8 mouse cellular contexts compared by ENCODE assay signal in genomic region chr6:48048426-48049272, GRCm38 (mm10). TPM values are rescaled to one million over a fixed set of nuclear protein-coding genes. Genes with fewer than 3 reads are reported as not detected.
DNase-seq lines count a peak whose midpoint lies in the region; ATAC-seq and TF ChIP-seq lines count a peak whose summit lies in the region.

Zfp777 (minus strand) TSS chr6:48048911.

- no peaks in the 10 kb centered on the region for H3K27me3 ChIP-seq in forebrain, embryonic 15.5 days
- no peaks in the 10 kb centered on the region for H3K27me3 ChIP-seq in lung, embryonic 15.5 days

- intact Hi-C loops in heart, postnatal 25 days (cut with DNase I), result loop anchor here (2.0 to 5.0 kb wide), 2 partner anchors 36 to 211 kb away; partner anchors contain the start of gene Zfp398

- H3K4me1 ChIP-seq in ES-E14 (ENCODE audit: control insufficient read depth in 2 of 2, insufficient read depth in 2 of 2, low read length in 2 of 2, poor library complexity in 1 of 2), result peaks cover 2 to 3% of the 10 kb centered on the region in 2 experiments; a peak in 2 of 4 replicates
- peaks cover 23% of the 10 kb centered on the region for H3K4me1 ChIP-seq in forebrain, embryonic 15.5 days
- H3K4me1 ChIP-seq in lung, embryonic 15.5 days, result 0 out of 2 replicates have a peak, but pooled peaks cover 16% of the 10 kb centered on the region

- H3K27ac ChIP-seq in ES-E14 (ENCODE audit: insufficient read depth, low read depth, low read length, poor library complexity, severe bottlenecking), result peak within 1 kb of the TSS; percentile 67
- peak within 1 kb of the TSS; percentile 96 for H3K27ac ChIP-seq in forebrain, embryonic 15.5 days (replicated peaks)
- H3K27ac ChIP-seq in layer of hippocampus, adult 2 months, result peak within 1 kb of the TSS; percentile 81
- H3K27ac ChIP-seq in lung, embryonic 15.5 days, result peak within 1 kb of the TSS; percentile 94

- peak within 1 kb of the TSS; percentile 70 to 98 for H3K4me3 ChIP-seq in ES-E14 (ENCODE audit: insufficient read depth in 1 of 2, low read depth in 1 of 2, low read length in 2 of 2, poor library complexity in 1 of 2, severe bottlenecking in 1 of 2)
- H3K4me3 ChIP-seq in forebrain, embryonic 15.5 days, result peak within 1 kb of the TSS; percentile 90
- H3K4me3 ChIP-seq in layer of hippocampus, adult 2 months, result peak within 1 kb of the TSS; percentile 72
- H3K4me3 ChIP-seq in lung, embryonic 15.5 days, result peak within 1 kb of the TSS; percentile 89

- peak within 1 kb of the TSS; percentile 52 for H3K4me2 ChIP-seq in forebrain, embryonic 15.5 days (replicated peaks)
- peak within 1 kb of the TSS; percentile 93 for H3K4me2 ChIP-seq in lung, embryonic 15.5 days

- in situ Hi-C loops in ES-E14 (cut with MboI; ENCODE audit: low sequenced_read_pairs in 2 of 2, unreplicated experiment in 2 of 2), result no loop called here

- no peaks in the 10 kb centered on the region for H3K9me3 ChIP-seq in ES-E14 (ENCODE audit: control insufficient read depth, insufficient read depth, low read depth, low read length)
- no peaks in the 10 kb centered on the region for H3K9me3 ChIP-seq in forebrain, embryonic 15.5 days
- H3K9me3 ChIP-seq in lung, embryonic 15.5 days, result no peaks in the 10 kb centered on the region

- H3K9ac ChIP-seq in ES-E14 (ENCODE audit: insufficient read depth, low read depth, low read length, poor library complexity, severe bottlenecking), result peak within 1 kb of the TSS; percentile 89
- H3K9ac ChIP-seq in forebrain, embryonic 15.5 days (replicated peaks), result peak within 1 kb of the TSS; percentile 86
- H3K9ac ChIP-seq in lung, embryonic 15.5 days, result peak within 1 kb of the TSS; percentile 81

- peak; percentile 48 for DNase-seq in ES-E14 (ENCODE audit: low read depth, low spot score)
- DNase-seq in cerebellum, adult 11-12 months, result peak; percentile 85
- DNase-seq in heart, postnatal 25 days (ENCODE audit: low spot score), result peak; percentile 72
- DNase-seq in layer of hippocampus, adult 2 months (ENCODE audit: low spot score in 2 of 2), result peak; percentile 78 to 81
- DNase-seq in ovary, adult 18-20 months (ENCODE audit: low spot score), result peak; percentile 80
- peak; percentile 89 for DNase-seq in thymus, postnatal 0 days (ENCODE audit: low spot score)

- peaks cover 9% of the 10 kb centered on the region for H3K36me3 ChIP-seq in ES-E14 (ENCODE audit: control insufficient read depth, insufficient read depth, low read length, poor library complexity, severe bottlenecking)
- H3K36me3 ChIP-seq in forebrain, embryonic 15.5 days, result peaks cover 11% of the 10 kb centered on the region
- H3K36me3 ChIP-seq in lung, embryonic 15.5 days, result peaks cover 9% of the 10 kb centered on the region

- TF ChIP-seq CTCF in layer of hippocampus, adult 2 months (conservative IDR thresholded peaks at IDR 0.05), result peak; percentile 73

- under 1% methylated on average over 65 of the region's 82 CpGs for WGBS in forebrain, embryonic 15.5 days
- WGBS in lung, embryonic 15.5 days, result under 1% methylated on average over 59 of the region's 82 CpGs

- ATAC-seq in forebrain, embryonic 15.5 days (replicated peaks), result peak; percentile 92
- ATAC-seq in lung, embryonic 15.5 days (ENCODE audit: borderline replicate concordance, extremely low read depth, low FRiP score, low TSS enrichment), result peak; percentile 88

TF ChIP-seq in ES-E14, 5 proteins besides CTCF, POLR2A, EP300 and RAD21:
- peak; percentile 27; the same call in 1 of the 2 replicates for TF ChIP-seq HCFC1 (IDR thresholded peaks at IDR 0.05; ENCODE audit: borderline replicate concordance, insufficient read depth, low read length)
- TF ChIP-seq ZNF384 (IDR thresholded peaks at IDR 0.05; ENCODE audit: low read depth, low read length), result no peak

RNA-seq across cellular contexts. Expression of gene Zfp777, which starts in this region (rescaled TPM):
- total RNA-seq in ES-E14 (2012; rRNA removed), result 13.9 and 18.2 TPM in 2 replicates
- polyA plus RNA-seq in forebrain, embryonic 15.5 days (2015; fragmentation: Nextera tagmentation; extraction: Ambion mirVana), result 10.5 and 11.7 TPM in 2 replicates
- 10 to 100 TPM; 13.2 to 15.0 TPM for total RNA-seq in heart, postnatal 25 days (2021)
- 10 to 100 TPM; 36.8 to 37.4 TPM for total RNA-seq in layer of hippocampus, adult 2 months (2021)
- polyA plus RNA-seq in lung, embryonic 15.5 days (2015; fragmentation: Nextera tagmentation; extraction: Ambion mirVana), result 7.8 and 8.2 TPM in 2 replicates
- 6.1 and 7.5 TPM in 2 replicates for polyA plus RNA-seq in thymus, postnatal 0 days (2015; fragmentation: Nextera tagmentation; extraction: Ambion mirVana)

Comparison
In these comparisons a context has a peak if more than half of its experiments do, and no peak if none do; other contexts are left out.
1. Peak in every context shown above with its lines: DNase-seq, ATAC-seq, H3K4me3 ChIP-seq and H3K27ac ChIP-seq.